Mouse (Mus musculus): ENCODE data around the gene Serp2. TPM values are rescaled to one million over a fixed set of nuclear protein-coding genes. Genes with fewer than 3 reads are reported as not detected.
A peak's percentile ranks its signal among the peaks of the same experiment; 100 is the strongest.

The Serp2 gene
- polyA plus RNA-seq, 1 experiment from 2014 or later: 15.2 TPM

DNA sequence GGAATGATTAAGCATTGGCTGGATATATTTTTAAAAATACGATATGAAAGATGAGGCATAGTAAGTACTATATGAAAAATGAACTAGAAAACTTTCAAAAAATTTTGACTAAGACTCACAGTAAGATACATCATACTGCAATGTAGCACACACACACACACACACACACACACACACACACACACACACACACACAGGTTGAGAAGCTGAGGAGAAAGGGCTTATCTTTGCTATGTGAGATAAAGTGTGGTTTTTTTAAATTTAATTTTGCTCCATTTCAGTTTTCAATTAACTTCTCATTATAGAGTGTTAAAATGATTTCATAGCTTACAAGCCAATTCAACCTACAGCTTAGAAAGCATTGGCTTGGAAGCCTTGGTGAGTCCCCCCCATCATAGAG is 33.3 kb downstream of the Serp2 start:
- no peaks in the 10 kb centered on the region for H3K27me3 ChIP-seq (ENCODE audit: control insufficient read depth, insufficient read depth, low read length)
- ATAC-seq (ENCODE audit: low FRiP score, low TSS enrichment): no peak
- peaks cover 37% of the 10 kb centered on the region for H3K4me1 ChIP-seq (ENCODE audit: control insufficient read depth, insufficient read depth, low read length)
- H3K9ac ChIP-seq (ENCODE audit: low read depth, low read length): no peak overlapping the region
- no peak overlapping the region for H3K4me3 ChIP-seq (ENCODE audit: low read length)
- H3K27ac ChIP-seq (ENCODE audit: low read depth, low read length): no peak overlapping the region
- no peak overlapping the region for H3K4me2 ChIP-seq (replicated peaks; ENCODE audit: low read depth, low read length)
- no peaks in the 10 kb centered on the region for H3K9me3 ChIP-seq (ENCODE audit: control insufficient read depth, low read length)
- no peaks in the 10 kb centered on the region for H3K36me3 ChIP-seq (ENCODE audit: control insufficient read depth, insufficient read depth, low read length)
- WGBS: 85% methylated on average over 1 of the region's 1 CpGs

DNA sequence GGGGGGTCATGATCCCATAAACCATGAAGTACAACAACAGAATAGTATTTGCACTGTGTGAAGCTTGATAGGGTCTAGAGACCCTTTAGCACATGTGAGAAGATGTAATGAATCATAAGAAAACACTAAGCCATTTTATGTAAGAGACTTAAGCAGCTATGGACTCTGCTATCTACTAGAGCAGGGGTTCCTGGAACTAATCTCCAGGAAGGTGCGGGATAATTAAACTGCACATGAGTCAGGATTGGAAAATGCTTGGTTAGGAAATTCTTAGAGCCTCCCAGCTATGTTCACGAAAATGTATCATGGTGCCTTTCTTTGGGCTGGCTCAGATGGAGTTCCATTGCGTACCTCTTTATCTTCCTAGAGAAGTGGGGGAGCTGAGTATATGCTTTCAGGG is 35.4 kb downstream of the Serp2 start:
- Histone ChIP-seq H3K4me2 (replicated peaks; ENCODE audit: low read depth, low read length) (no peak overlapping the region), H3K27ac (ENCODE audit: low read depth, low read length) (0 out of 2 replicates have a peak overlapping the region, but pooled peaks have one; percentile 17), H3K9ac (ENCODE audit: low read depth, low read length) (no peak overlapping the region), H3K27me3 (ENCODE audit: control insufficient read depth, insufficient read depth, low read length) (no peaks in the 10 kb centered on the region), H3K4me1 (ENCODE audit: control insufficient read depth, insufficient read depth, low read length) (peaks cover 17% of the 10 kb centered on the region), H3K9me3 (ENCODE audit: control insufficient read depth, low read length) (no peaks in the 10 kb centered on the region), H3K36me3 (ENCODE audit: control insufficient read depth, insufficient read depth, low read length) (no peaks in the 10 kb centered on the region), H3K4me3 (ENCODE audit: low read length) (no peak overlapping the region)
- ATAC-seq (ENCODE audit: low FRiP score, low TSS enrichment): no peak
- 90% methylated on average over 3 of the region's 3 CpGs for WGBS

DNA sequence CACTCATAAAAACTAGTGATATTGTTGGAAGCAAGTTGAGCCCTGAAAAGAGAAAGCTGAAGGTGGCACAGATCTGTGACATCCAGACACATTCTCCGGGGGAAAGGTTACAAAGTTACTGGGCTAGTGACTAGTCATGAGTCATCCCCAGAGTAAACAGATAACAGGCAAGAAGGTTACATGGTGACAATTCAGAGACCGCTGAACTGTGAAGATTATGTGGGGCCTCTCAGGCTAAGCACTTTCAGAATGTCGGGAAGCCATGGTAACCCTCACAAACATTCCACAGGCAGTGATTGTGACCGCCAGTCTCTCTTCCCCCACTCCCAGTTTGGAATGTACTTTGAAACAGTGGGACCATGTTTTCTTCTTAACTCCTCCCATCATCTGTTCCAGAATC is 36.1 kb downstream of the Serp2 start:
- ATAC-seq (ENCODE audit: low FRiP score, low TSS enrichment): peak; percentile 76
- Histone ChIP-seq H3K27me3 (ENCODE audit: control insufficient read depth, insufficient read depth, low read length) (no peaks in the 10 kb centered on the region), H3K4me1 (ENCODE audit: control insufficient read depth, insufficient read depth, low read length) (peaks cover 13% of the 10 kb centered on the region), H3K36me3 (ENCODE audit: control insufficient read depth, insufficient read depth, low read length) (no peaks in the 10 kb centered on the region), H3K9ac (ENCODE audit: low read depth, low read length) (no peak overlapping the region), H3K4me3 (ENCODE audit: low read length) (no peak overlapping the region), H3K4me2 (replicated peaks; ENCODE audit: low read depth, low read length) (no peak overlapping the region), H3K27ac (ENCODE audit: low read depth, low read length) (no peak overlapping the region), H3K9me3 (ENCODE audit: control insufficient read depth, low read length) (no peaks in the 10 kb centered on the region)
- 31% methylated on average over 4 of the region's 4 CpGs for WGBS

DNA sequence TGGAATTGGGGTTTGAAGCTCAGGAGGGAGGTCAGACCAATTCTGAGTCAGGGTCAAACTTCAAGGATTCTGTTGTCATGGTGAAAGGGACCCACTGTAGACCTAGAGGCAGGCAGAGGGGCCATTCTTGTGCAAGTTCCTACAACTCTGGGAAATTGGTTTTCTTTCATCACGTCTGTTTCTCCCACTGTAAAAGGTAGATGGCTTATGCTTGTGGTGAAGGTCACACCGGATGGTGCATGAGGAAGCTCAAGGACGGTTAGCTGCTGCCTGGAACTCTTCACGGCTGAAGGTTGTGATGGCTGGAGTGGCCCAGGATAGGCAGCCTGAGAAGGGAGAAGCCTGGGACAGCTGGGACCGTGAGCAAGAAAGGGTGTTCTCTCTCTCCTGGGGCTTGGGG is 38.5 kb downstream of the Serp2 start:
- peaks cover 27% of the 10 kb centered on the region for H3K4me1 ChIP-seq (ENCODE audit: control insufficient read depth, insufficient read depth, low read length)
- H3K36me3 ChIP-seq (ENCODE audit: control insufficient read depth, insufficient read depth, low read length): no peaks in the 10 kb centered on the region
- 81% methylated on average over 5 of the region's 5 CpGs for WGBS

DNA sequence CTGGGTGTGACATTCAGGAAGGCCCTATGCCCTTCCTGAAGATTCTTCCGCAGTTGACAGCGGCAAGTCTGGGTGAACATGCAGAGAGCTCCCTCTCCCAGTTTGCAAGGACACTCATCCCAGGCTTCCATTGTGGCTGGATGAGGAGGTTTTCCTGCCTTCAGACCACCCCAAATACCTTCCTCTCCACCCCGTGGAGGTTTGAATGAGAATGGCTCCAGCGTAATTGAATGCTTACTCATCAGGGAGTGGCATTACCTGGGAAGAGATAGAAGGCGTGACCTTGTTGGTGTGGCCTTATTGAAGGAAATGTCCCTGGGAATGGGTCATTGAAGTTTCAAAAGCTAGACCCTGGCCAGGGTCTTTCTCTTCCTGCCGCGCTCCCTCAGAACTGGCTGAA is 41.1 kb downstream of the Serp2 start:
- H3K4me1 ChIP-seq (ENCODE audit: control insufficient read depth, insufficient read depth, low read length): peaks cover 30% of the 10 kb centered on the region
- no peaks in the 10 kb centered on the region for H3K27me3 ChIP-seq (ENCODE audit: control insufficient read depth, insufficient read depth, low read length)
- ATAC-seq (ENCODE audit: low FRiP score, low TSS enrichment): no peak
- no peaks in the 10 kb centered on the region for H3K9me3 ChIP-seq (ENCODE audit: control insufficient read depth, low read length)
- H3K27ac ChIP-seq (ENCODE audit: low read depth, low read length): no peak overlapping the region
- no peaks in the 10 kb centered on the region for H3K36me3 ChIP-seq (ENCODE audit: control insufficient read depth, insufficient read depth, low read length)
- H3K9ac ChIP-seq (ENCODE audit: low read depth, low read length): no peak overlapping the region
- 75% methylated on average over 7 of the region's 7 CpGs for WGBS
- no peak overlapping the region for H3K4me3 ChIP-seq (ENCODE audit: low read length)
- H3K4me2 ChIP-seq (replicated peaks; ENCODE audit: low read depth, low read length): no peak overlapping the region

More for the DNA sequence above, 38.5 kb downstream of the Serp2 start:
- ATAC-seq (ENCODE audit: low FRiP score, low TSS enrichment): no peak
- Histone ChIP-seq H3K9ac (ENCODE audit: low read depth, low read length) (no peak overlapping the region), H3K27me3 (ENCODE audit: control insufficient read depth, insufficient read depth, low read length) (no peaks in the 10 kb centered on the region), H3K27ac (ENCODE audit: low read depth, low read length) (no peak overlapping the region), H3K4me3 (ENCODE audit: low read length) (no peak overlapping the region), H3K4me2 (replicated peaks; ENCODE audit: low read depth, low read length) (no peak overlapping the region), H3K9me3 (ENCODE audit: control insufficient read depth, low read length) (no peaks in the 10 kb centered on the region)

DNA sequence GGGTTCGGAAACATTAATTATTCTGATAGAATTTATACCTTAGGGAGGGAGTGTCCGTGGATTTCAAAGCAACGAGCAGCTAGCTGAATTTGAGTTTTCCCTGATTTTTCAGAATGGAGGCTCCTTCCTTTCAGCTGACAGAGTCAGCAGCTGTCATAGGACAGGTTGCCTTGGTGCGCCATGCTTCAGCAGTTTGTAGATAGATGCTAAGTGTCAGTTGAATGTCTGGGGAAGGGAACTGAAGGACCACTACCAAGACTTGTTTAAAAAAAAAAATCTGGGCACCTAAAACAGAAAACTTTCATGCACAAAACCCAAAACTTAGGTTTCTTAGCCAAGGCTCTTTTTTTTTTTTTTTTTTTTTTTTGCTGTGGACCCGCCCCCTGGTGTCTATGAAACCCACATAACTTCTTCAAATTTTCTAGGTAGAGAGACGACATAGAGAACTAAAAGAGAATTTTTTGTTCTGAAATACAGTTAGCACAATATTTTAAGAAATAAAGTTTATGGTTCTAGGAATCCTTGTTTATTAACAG is 42.6 kb downstream of the Serp2 start:
- Histone ChIP-seq H3K9ac (ENCODE audit: low read depth, low read length) (no peak overlapping the region; the same call in 1 of the 2 replicates), H3K4me3 (ENCODE audit: low read length) (no peak overlapping the region), H3K36me3 (ENCODE audit: control insufficient read depth, insufficient read depth, low read length) (0 out of 2 replicates have a peak, but pooled peaks cover 2% of the 10 kb centered on the region), H3K4me1 (ENCODE audit: control insufficient read depth, insufficient read depth, low read length) (peaks cover 22% of the 10 kb centered on the region), H3K9me3 (ENCODE audit: control insufficient read depth, low read length) (no peaks in the 10 kb centered on the region), H3K4me2 (replicated peaks; ENCODE audit: low read depth, low read length) (peak overlapping the region; percentile 21), H3K27ac (ENCODE audit: low read depth, low read length) (no peak overlapping the region; the same call in 1 of the 2 replicates), H3K27me3 (ENCODE audit: control insufficient read depth, insufficient read depth, low read length) (no peaks in the 10 kb centered on the region)
- 31% methylated on average over 6 of the region's 6 CpGs for WGBS
- peak; percentile 7; the same call in 1 of the 2 replicates for ATAC-seq (ENCODE audit: low FRiP score, low TSS enrichment)

DNA sequence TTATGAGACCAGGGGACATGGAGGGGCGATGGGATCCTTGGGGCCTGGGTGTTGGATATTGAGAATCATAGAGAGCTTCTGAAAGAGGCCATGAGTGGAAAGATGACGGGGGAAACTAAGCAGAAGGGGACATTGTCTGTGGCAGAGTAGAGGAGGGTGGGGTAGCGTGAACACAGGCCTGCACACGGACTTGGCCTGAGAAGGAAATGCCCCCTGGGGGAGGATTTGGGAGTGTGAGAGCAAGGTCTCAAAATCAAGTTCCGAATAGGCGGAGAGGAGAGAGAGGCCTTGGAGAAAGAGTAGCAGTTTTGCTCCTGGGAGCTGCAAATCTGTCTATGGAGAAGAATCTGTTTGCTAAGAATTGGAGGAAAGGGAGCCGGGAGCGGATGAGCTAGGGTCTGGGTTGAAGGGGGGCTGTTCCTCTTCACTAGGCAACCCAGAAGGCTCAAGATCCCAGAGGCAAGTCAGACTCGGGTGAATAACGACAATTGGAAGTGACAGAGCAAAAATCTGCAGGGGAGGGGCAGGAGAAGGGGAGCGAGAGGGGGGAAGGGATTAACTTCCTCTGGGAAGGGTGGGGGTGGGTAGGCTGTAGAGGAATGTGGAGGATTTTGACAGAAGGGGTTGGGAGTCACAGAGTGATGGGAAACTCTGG is 43.2 kb downstream of the Serp2 start:
- H3K9ac ChIP-seq (ENCODE audit: low read depth, low read length): peak overlapping the region; percentile 18; the same call in 1 of the 2 replicates

DNA sequence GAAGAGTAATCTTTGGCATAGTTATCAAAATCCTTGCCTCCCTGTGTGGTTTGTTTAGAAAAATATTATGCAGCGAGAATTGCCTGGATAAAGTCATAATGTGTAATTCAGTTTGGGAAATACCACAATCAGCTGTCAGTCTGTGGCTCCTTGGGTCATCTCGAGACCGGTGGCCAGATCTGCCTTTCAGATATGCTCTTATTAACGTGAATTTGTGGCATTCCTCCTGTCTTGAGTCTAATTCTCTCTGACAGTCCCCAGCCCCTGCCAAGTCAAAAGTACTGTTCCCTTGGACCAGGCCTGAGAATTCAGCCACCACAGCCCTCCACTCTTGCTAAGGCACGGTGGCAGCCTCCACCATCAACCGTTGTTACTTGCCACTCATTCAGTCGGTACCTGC is 44.7 kb downstream of the Serp2 start:
- WGBS: 83% methylated on average over 7 of the region's 7 CpGs
- Histone ChIP-seq H3K9ac (ENCODE audit: low read depth, low read length) (no peak overlapping the region), H3K9me3 (ENCODE audit: control insufficient read depth, low read length) (no peaks in the 10 kb centered on the region), H3K36me3 (ENCODE audit: control insufficient read depth, insufficient read depth, low read length) (peaks cover 15% of the 10 kb centered on the region), H3K27ac (ENCODE audit: low read depth, low read length) (no peak overlapping the region), H3K4me2 (replicated peaks; ENCODE audit: low read depth, low read length) (no peak overlapping the region), H3K4me3 (ENCODE audit: low read length) (no peak overlapping the region), H3K27me3 (ENCODE audit: control insufficient read depth, insufficient read depth, low read length) (no peaks in the 10 kb centered on the region), H3K4me1 (ENCODE audit: control insufficient read depth, insufficient read depth, low read length) (peaks cover 22% of the 10 kb centered on the region)
- ATAC-seq (ENCODE audit: low FRiP score, low TSS enrichment): no peak

More for the DNA sequence above, 43.2 kb downstream of the Serp2 start:
- WGBS: 20% methylated on average over 11 of the region's 11 CpGs
- H3K27me3 ChIP-seq (ENCODE audit: control insufficient read depth, insufficient read depth, low read length): no peaks in the 10 kb centered on the region
- peak overlapping the region; percentile 21 for H3K4me2 ChIP-seq (replicated peaks; ENCODE audit: low read depth, low read length)
- 0 out of 2 replicates have a peak, but pooled peaks cover 2% of the 10 kb centered on the region for H3K36me3 ChIP-seq (ENCODE audit: control insufficient read depth, insufficient read depth, low read length)
- no peaks in the 10 kb centered on the region for H3K9me3 ChIP-seq (ENCODE audit: control insufficient read depth, low read length)
- H3K27ac ChIP-seq (ENCODE audit: low read depth, low read length): peak overlapping the region; percentile 73; the same call in 1 of the 2 replicates
- no peak overlapping the region for H3K4me3 ChIP-seq (ENCODE audit: low read length)
- ATAC-seq (ENCODE audit: low FRiP score, low TSS enrichment): peak; percentile 73; the same call in 1 of the 2 replicates
- H3K4me1 ChIP-seq (ENCODE audit: control insufficient read depth, insufficient read depth, low read length): peaks cover 22% of the 10 kb centered on the region

DNA sequence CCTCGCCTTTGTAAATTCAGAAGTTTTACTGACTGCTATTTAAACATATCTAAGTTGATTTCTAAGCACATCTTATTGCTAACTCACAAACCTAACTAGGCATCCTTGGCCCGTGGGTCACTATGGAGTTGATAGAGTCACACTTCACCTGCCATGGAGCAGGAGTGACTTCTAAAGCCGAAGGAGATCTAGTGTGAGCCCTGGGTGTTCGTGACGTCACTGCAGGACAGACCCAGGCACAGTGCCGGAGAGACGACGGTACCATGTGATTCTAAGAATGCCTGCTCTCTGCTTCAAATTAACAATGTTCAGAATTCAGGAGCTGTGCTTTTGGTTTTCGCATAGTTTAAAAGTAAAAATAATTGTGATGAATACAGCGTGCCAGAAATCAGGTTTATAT is 48.0 kb downstream of the Serp2 start:
- H3K9ac ChIP-seq (ENCODE audit: low read depth, low read length): no peak overlapping the region
- no peak for ATAC-seq (ENCODE audit: low FRiP score, low TSS enrichment)
- no peak overlapping the region for H3K4me2 ChIP-seq (replicated peaks; ENCODE audit: low read depth, low read length)
- H3K27me3 ChIP-seq (ENCODE audit: control insufficient read depth, insufficient read depth, low read length): no peaks in the 10 kb centered on the region
- no peak overlapping the region for H3K4me3 ChIP-seq (ENCODE audit: low read length)
- no peaks in the 10 kb centered on the region for H3K9me3 ChIP-seq (ENCODE audit: control insufficient read depth, low read length)
- WGBS: 60% methylated on average over 10 of the region's 10 CpGs
- peak overlapping the region; percentile 15; the same call in 1 of the 2 replicates for H3K27ac ChIP-seq (ENCODE audit: low read depth, low read length)
- peaks cover 14% of the 10 kb centered on the region for H3K4me1 ChIP-seq (ENCODE audit: control insufficient read depth, insufficient read depth, low read length)
- H3K36me3 ChIP-seq (ENCODE audit: control insufficient read depth, insufficient read depth, low read length): peaks cover 25% of the 10 kb centered on the region

All from kidney, embryonic 14.5 days (tissue).